Mouse (Mus musculus): ENCODE data around the gene Nyap1. TPM values are rescaled to one million over a fixed set of nuclear protein-coding genes. Genes with fewer than 3 reads are reported as not detected.

Nyap1 gene
- polyA plus RNA-seq, 1 experiment = 12.4 TPM

- TF ChIP-seq POLR2A (IDR thresholded peaks at IDR 0.05; ENCODE audit: insufficient read depth, low read length) (no peak), EP300 (IDR thresholded peaks at IDR 0.05; ENCODE audit: insufficient read depth, low read depth, low read length) (no peak), CTCF (IDR thresholded peaks at IDR 0.05; ENCODE audit: low read depth, low read length) (no peak)
- H3K9ac ChIP-seq (ENCODE audit: low read depth, poor library complexity, severe bottlenecking) = peak overlapping the region; percentile 81
- no peaks in the 10 kb centered on the region for H3K4me1 ChIP-seq (ENCODE audit: control insufficient read depth, insufficient read depth, low read length)
- H3K36me3 ChIP-seq (ENCODE audit: control insufficient read depth, insufficient read depth, low read length, poor library complexity, severe bottlenecking) = peaks cover 40% of the 10 kb centered on the region
- H3K9me3 ChIP-seq (replicated peaks; ENCODE audit: control insufficient read depth, insufficient read depth, low read length, poor library complexity, severe bottlenecking) = no peaks in the 10 kb centered on the region
- peak overlapping the region; percentile 75 for H3K4me3 ChIP-seq (ENCODE audit: low read depth, low read length)
- H3K27ac ChIP-seq (ENCODE audit: insufficient read depth, low read length) = peak overlapping the region; percentile 51
- H3K27me3 ChIP-seq (ENCODE audit: control insufficient read depth, insufficient read depth, low read length, poor library complexity, severe bottlenecking) = no peaks in the 10 kb centered on the region
Observed at GRCm38 (mm10) chr5:137779053-137779933, 37.9 kb upstream of the Nyap1 start.

GRCm38 (mm10) chr5:137778635-137779034, 37.2 kb upstream of the Nyap1 start, which contains the start of gene Ppp1r35:
Ppp1r35 (plus strand) TSS chr5:137778849.
- Histone ChIP-seq H3K9ac (ENCODE audit: low read depth, poor library complexity, severe bottlenecking) (peak within 1 kb of the TSS; percentile 81), H3K27me3 (ENCODE audit: control insufficient read depth, insufficient read depth, low read length, poor library complexity, severe bottlenecking) (no peaks in the 10 kb centered on the region), H3K4me1 (ENCODE audit: control insufficient read depth, insufficient read depth, low read length) (no peaks in the 10 kb centered on the region), H3K9me3 (replicated peaks; ENCODE audit: control insufficient read depth, insufficient read depth, low read length, poor library complexity, severe bottlenecking) (no peaks in the 10 kb centered on the region), H3K4me3 (ENCODE audit: low read depth, low read length) (peak within 1 kb of the TSS; percentile 75), H3K27ac (ENCODE audit: insufficient read depth, low read length) (peak within 1 kb of the TSS; percentile 51), H3K36me3 (ENCODE audit: control insufficient read depth, insufficient read depth, low read length, poor library complexity, severe bottlenecking) (peaks cover 33% of the 10 kb centered on the region)
- TF ChIP-seq EP300 (IDR thresholded peaks at IDR 0.05; ENCODE audit: insufficient read depth, low read depth, low read length) (peak; percentile 34; the same call in 1 of the 2 replicates), POLR2A (IDR thresholded peaks at IDR 0.05; ENCODE audit: insufficient read depth, low read length) (peak; percentile 39), CTCF (IDR thresholded peaks at IDR 0.05; ENCODE audit: low read depth, low read length) (no peak)

GRCm38 (mm10) chr5:137777267-137777845, 35.9 kb upstream of the Nyap1 start:
- Histone ChIP-seq H3K9me3 (replicated peaks; ENCODE audit: control insufficient read depth, insufficient read depth, low read length, poor library complexity, severe bottlenecking) (no peaks in the 10 kb centered on the region), H3K4me3 (ENCODE audit: low read depth, low read length) (no peak overlapping the region), H3K9ac (ENCODE audit: low read depth, poor library complexity, severe bottlenecking) (peak overlapping the region; percentile 15; the same call in 1 of the 2 replicates), H3K36me3 (ENCODE audit: control insufficient read depth, insufficient read depth, low read length, poor library complexity, severe bottlenecking) (peaks cover 21% of the 10 kb centered on the region), H3K27me3 (ENCODE audit: control insufficient read depth, insufficient read depth, low read length, poor library complexity, severe bottlenecking) (no peaks in the 10 kb centered on the region), H3K4me1 (ENCODE audit: control insufficient read depth, insufficient read depth, low read length) (no peaks in the 10 kb centered on the region), H3K27ac (ENCODE audit: insufficient read depth, low read length) (peak overlapping the region; percentile 40; the same call in 1 of the 2 replicates)
- TF ChIP-seq EP300 (IDR thresholded peaks at IDR 0.05; ENCODE audit: insufficient read depth, low read depth, low read length) (no peak), CTCF (IDR thresholded peaks at IDR 0.05; ENCODE audit: low read depth, low read length) (no peak), POLR2A (IDR thresholded peaks at IDR 0.05; ENCODE audit: insufficient read depth, low read length) (no peak)

GRCm38 (mm10) chr5:137776408-137776918, 35.1 kb upstream of the Nyap1 start:
- Histone ChIP-seq H3K27ac (ENCODE audit: insufficient read depth, low read length) (peak overlapping the region; percentile 40), H3K9ac (ENCODE audit: low read depth, poor library complexity, severe bottlenecking) (peak overlapping the region; percentile 4; the same call in 1 of the 2 replicates), H3K27me3 (ENCODE audit: control insufficient read depth, insufficient read depth, low read length, poor library complexity, severe bottlenecking) (no peaks in the 10 kb centered on the region), H3K36me3 (ENCODE audit: control insufficient read depth, insufficient read depth, low read length, poor library complexity, severe bottlenecking) (peaks cover 12% of the 10 kb centered on the region), H3K9me3 (replicated peaks; ENCODE audit: control insufficient read depth, insufficient read depth, low read length, poor library complexity, severe bottlenecking) (no peaks in the 10 kb centered on the region), H3K4me3 (ENCODE audit: low read depth, low read length) (peak overlapping the region; percentile 24), H3K4me1 (ENCODE audit: control insufficient read depth, insufficient read depth, low read length) (no peaks in the 10 kb centered on the region)
- TF ChIP-seq CTCF (IDR thresholded peaks at IDR 0.05; ENCODE audit: low read depth, low read length) (no peak), EP300 (IDR thresholded peaks at IDR 0.05; ENCODE audit: insufficient read depth, low read depth, low read length) (no peak), POLR2A (IDR thresholded peaks at IDR 0.05; ENCODE audit: insufficient read depth, low read length) (no peak)

- Histone ChIP-seq H3K27me3 (ENCODE audit: control insufficient read depth, insufficient read depth, low read length, poor library complexity, severe bottlenecking) (no peaks in the 10 kb centered on the region), H3K27ac (ENCODE audit: insufficient read depth, low read length) (peak overlapping the region; percentile 40), H3K4me1 (ENCODE audit: control insufficient read depth, insufficient read depth, low read length) (no peaks in the 10 kb centered on the region), H3K36me3 (ENCODE audit: control insufficient read depth, insufficient read depth, low read length, poor library complexity, severe bottlenecking) (peaks cover 8% of the 10 kb centered on the region), H3K4me3 (ENCODE audit: low read depth, low read length) (peak overlapping the region; percentile 24; the same call in 1 of the 2 replicates), H3K9me3 (replicated peaks; ENCODE audit: control insufficient read depth, insufficient read depth, low read length, poor library complexity, severe bottlenecking) (no peaks in the 10 kb centered on the region), H3K9ac (ENCODE audit: low read depth, poor library complexity, severe bottlenecking) (peak overlapping the region; percentile 4; the same call in 1 of the 2 replicates)
- TF ChIP-seq CTCF (IDR thresholded peaks at IDR 0.05; ENCODE audit: low read depth, low read length) = no peak
- no peak for TF ChIP-seq EP300 (IDR thresholded peaks at IDR 0.05; ENCODE audit: insufficient read depth, low read depth, low read length)
- no peak for TF ChIP-seq POLR2A (IDR thresholded peaks at IDR 0.05; ENCODE audit: insufficient read depth, low read length)
Observed at GRCm38 (mm10) chr5:137775587-137776290, 34.3 kb upstream of the Nyap1 start.
